35 mouse cellular contexts compared by ENCODE assay signal in genomic region chr10:89483812-89484602, GRCm38 (mm10). TPM values are rescaled to one million over a fixed set of nuclear protein-coding genes. Genes with fewer than 3 reads are reported as not detected.
A peak's percentile ranks its signal among the peaks of the same experiment; 100 is the strongest.
DNase-seq lines count a peak whose midpoint lies in the region; ATAC-seq and TF ChIP-seq lines count a peak whose summit lies in the region.
"Had no signal": no experiment of that assay in that cellular context is flagged by ENCODE, and none has a peak within 500 bp of the region (broad histone marks: within the 10 kb centered on the region; RNA-seq: fewer than 3 reads in every experiment).

No protein-coding gene starts in this region.

- 61% methylated on average over 18 of the region's 18 CpGs for WGBS in intestine, embryonic 14.5 days
- 53% methylated on average over 18 of the region's 18 CpGs for WGBS in liver, embryonic 13.5 days (ENCODE audit: insufficient replicate concordance)
- 62% methylated on average over 18 of the region's 18 CpGs for WGBS in stomach, postnatal 0 days

- H3K4me3 ChIP-seq in MEL (ENCODE audit: control insufficient read depth in 1 of 2, insufficient read depth in 1 of 2, low read depth in 2 of 2, low read length in 2 of 2): no peak overlapping the region
- H3K4me3 ChIP-seq in intestine, embryonic 14.5 days (ENCODE audit: low read depth, low read length): no peak overlapping the region
- H3K4me3 ChIP-seq in liver, embryonic 13.5 days (replicated peaks): no peak overlapping the region
- H3K4me3 ChIP-seq in stomach, postnatal 0 days (ENCODE audit: low read depth, low read length): no peak overlapping the region
- H3K4me3 ChIP-seq: embryonic facial prominence, embryonic 10.5 days; embryonic facial prominence, embryonic 15.5 days; forebrain, embryonic 13.5 days; heart, adult 2 months; heart, embryonic 12.5 days; hindbrain, embryonic 15.5 days; left cerebral cortex, adult 2 months; limb, embryonic 13.5 days had no signal

- TF ChIP-seq CTCF in MEL (IDR thresholded peaks at IDR 0.05 in 2 of 3, conservative IDR thresholded peaks at IDR 0.05 in 1 of 3; ENCODE audit: control insufficient read depth in 1 of 3, insufficient read depth in 1 of 3, low read depth in 2 of 3, low read length in 3 of 3, poor library complexity in 1 of 3, severe bottlenecking in 1 of 3): no peak
- TF ChIP-seq CTCF in stomach, postnatal 0 days (IDR thresholded peaks at IDR 0.05; ENCODE audit: low read depth): no peak

- no peak overlapping the region for H3K27ac ChIP-seq in MEL (ENCODE audit: control insufficient read depth, low read depth, low read length)
- H3K27ac ChIP-seq in intestine, embryonic 14.5 days (ENCODE audit: low read depth): peak overlapping the region; percentile 65; the same call in 1 of the 2 replicates
- H3K27ac ChIP-seq in liver, embryonic 13.5 days: no peak overlapping the region
- no peak overlapping the region for H3K27ac ChIP-seq in stomach, postnatal 0 days (replicated peaks)
- H3K27ac ChIP-seq: embryonic facial prominence, embryonic 10.5 days; embryonic facial prominence, embryonic 15.5 days; forebrain, embryonic 13.5 days; heart, adult 2 months; hindbrain, embryonic 15.5 days; left cerebral cortex, adult 2 months; limb, embryonic 13.5 days had no signal

- DNase-seq in MEL (ENCODE audit: low read depth, low spot score): no peak
- DNase-seq in intestine, embryonic 14.5 days (ENCODE audit: low spot score): peak; percentile 57
- no peak for DNase-seq in liver, embryonic 13.5 days
- DNase-seq in stomach, postnatal 0 days (ENCODE audit: low spot score): peak; percentile 48
- no peak for DNase-seq in ovary, postnatal 14 days (ENCODE audit: low spot score)
- DNase-seq: adrenal gland, adult 8-10 months; B cell, adult 2 months; cerebellum, adult 2 months; cerebellum, postnatal 25 days; gastrocnemius, postnatal 25 days; heart, adult 2 months; kidney, adult 9 months; kidney, postnatal 10 days; lung, embryonic 14.5 days; lung, postnatal 14 days; right cerebral cortex, adult 18-20 months; thymus, adult 2 months; thymus, postnatal 4 days had no signal

- peak overlapping the region; percentile 30 for H3K4me2 ChIP-seq in intestine, embryonic 14.5 days (ENCODE audit: low read length)
- no peak overlapping the region for H3K4me2 ChIP-seq in liver, embryonic 13.5 days
- no peak overlapping the region for H3K4me2 ChIP-seq in stomach, postnatal 0 days (replicated peaks; ENCODE audit: low read depth)
- H3K4me2 ChIP-seq: embryonic facial prominence, embryonic 15.5 days; forebrain, embryonic 13.5 days; heart, embryonic 12.5 days; hindbrain, embryonic 15.5 days; limb, embryonic 13.5 days; lung, embryonic 14.5 days; midbrain, embryonic 11.5 days had no signal

- no peak for TF ChIP-seq RAD21 in MEL (IDR thresholded peaks at IDR 0.05; ENCODE audit: low read depth, low read length)

- H3K79me2 ChIP-seq in MEL (ENCODE audit: control insufficient read depth, insufficient read depth, low read length, poor library complexity): no peaks in the 10 kb centered on the region

- TF ChIP-seq EP300 in MEL (IDR thresholded peaks at IDR 0.05; ENCODE audit: low read depth in 1 of 2, low read length in 2 of 2): no peak
- no peak for TF ChIP-seq EP300 in stomach, postnatal 0 days (optimal IDR thresholded peaks at IDR 0.05)

- TF ChIP-seq POLR2A in MEL (IDR thresholded peaks at IDR 0.05; ENCODE audit: control insufficient read depth in 1 of 2, insufficient read depth in 1 of 2, low read depth in 1 of 2, low read length in 2 of 2, poor library complexity in 1 of 2): no peak

- peak; percentile 82 for ATAC-seq in intestine, embryonic 14.5 days (replicated peaks; ENCODE audit: low FRiP score, low TSS enrichment, low read depth)
- peak; percentile 29; the same call in 1 of the 2 replicates for ATAC-seq in liver, embryonic 13.5 days (ENCODE audit: low read depth)
- peak; percentile 90 for ATAC-seq in stomach, postnatal 0 days (ENCODE audit: low FRiP score, low TSS enrichment)
- no peak for ATAC-seq in granulocyte monocyte progenitor cell, adult 5-6 weeks (replicated peaks; ENCODE audit: poor library complexity, severe bottlenecking)
- ATAC-seq: activated CD4-positive, CD25-positive, alpha-beta regulatory T cell, adult 4 months; forebrain, embryonic 13.5 days; inflammation-experienced regulatory T-cells, adult 6 months; midbrain, embryonic 16.5 days had no signal

- H3K36me3 ChIP-seq in MEL (ENCODE audit: control insufficient read depth in 1 of 2, insufficient read depth in 2 of 2, low read length in 2 of 2): peaks cover 0 to 44% of the 10 kb centered on the region in 2 experiments; a peak in 2 of 4 replicates
- no peaks in the 10 kb centered on the region for H3K36me3 ChIP-seq in intestine, embryonic 14.5 days (ENCODE audit: control insufficient read depth, insufficient read depth, low read length)
- H3K36me3 ChIP-seq in liver, embryonic 13.5 days: no peaks in the 10 kb centered on the region
- no peaks in the 10 kb centered on the region for H3K36me3 ChIP-seq in stomach, postnatal 0 days (ENCODE audit: control insufficient read depth, insufficient read depth, low read length)
- H3K36me3 ChIP-seq: embryonic facial prominence, embryonic 10.5 days; embryonic facial prominence, embryonic 15.5 days; heart, embryonic 12.5 days; hindbrain, embryonic 15.5 days; limb, embryonic 13.5 days had no signal

- peaks cover 11 to 35% of the 10 kb centered on the region in 2 experiments for H3K4me1 ChIP-seq in MEL (ENCODE audit: control insufficient read depth in 1 of 2, insufficient read depth in 2 of 2, low read length in 2 of 2)
- H3K4me1 ChIP-seq in intestine, embryonic 14.5 days (replicated peaks; ENCODE audit: control insufficient read depth, insufficient read depth, low read length): no peaks in the 10 kb centered on the region
- peaks cover 7% of the 10 kb centered on the region; the same call in 1 of the 2 replicates for H3K4me1 ChIP-seq in liver, embryonic 13.5 days (replicated peaks)
- H3K4me1 ChIP-seq in stomach, postnatal 0 days (replicated peaks; ENCODE audit: control insufficient read depth, insufficient read depth): no peaks in the 10 kb centered on the region
- H3K4me1 ChIP-seq: embryonic facial prominence, embryonic 10.5 days; embryonic facial prominence, embryonic 15.5 days; heart, embryonic 12.5 days; limb, embryonic 13.5 days had no signal

- no peaks in the 10 kb centered on the region for H3K9me3 ChIP-seq in MEL (replicated peaks; ENCODE audit: insufficient read depth, low read length)
- no peaks in the 10 kb centered on the region for H3K9me3 ChIP-seq in intestine, embryonic 14.5 days (ENCODE audit: control insufficient read depth, low read length)
- H3K9me3 ChIP-seq in liver, embryonic 13.5 days (replicated peaks): no peaks in the 10 kb centered on the region
- no peaks in the 10 kb centered on the region for H3K9me3 ChIP-seq in stomach, postnatal 0 days (ENCODE audit: control insufficient read depth, low read length)
- H3K9me3 ChIP-seq: embryonic facial prominence, embryonic 10.5 days; embryonic facial prominence, embryonic 15.5 days; forebrain, embryonic 13.5 days; heart, embryonic 12.5 days; hindbrain, embryonic 15.5 days; limb, embryonic 13.5 days had no signal

- no peaks in the 10 kb centered on the region; a peak in 1 of 4 replicates for H3K27me3 ChIP-seq in MEL (ENCODE audit: control insufficient read depth in 1 of 2, insufficient read depth in 2 of 2, low read length in 2 of 2)
- H3K27me3 ChIP-seq in intestine, embryonic 14.5 days (replicated peaks; ENCODE audit: control insufficient read depth, insufficient read depth, low read length): no peaks in the 10 kb centered on the region
- H3K27me3 ChIP-seq in liver, embryonic 13.5 days: no peaks in the 10 kb centered on the region
- H3K27me3 ChIP-seq in stomach, postnatal 0 days (ENCODE audit: control insufficient read depth, insufficient read depth, low read length): no peaks in the 10 kb centered on the region
- H3K27me3 ChIP-seq: embryonic facial prominence, embryonic 15.5 days; forebrain, embryonic 13.5 days; heart, embryonic 12.5 days; hindbrain, embryonic 15.5 days; limb, embryonic 13.5 days had no signal

- no peak overlapping the region for H3K9ac ChIP-seq in MEL (ENCODE audit: control insufficient read depth, low read depth, low read length, poor library complexity, severe bottlenecking)
- no peak overlapping the region for H3K9ac ChIP-seq in intestine, embryonic 14.5 days (ENCODE audit: low read length)
- H3K9ac ChIP-seq in liver, embryonic 13.5 days: no peak overlapping the region
- no peak overlapping the region for H3K9ac ChIP-seq in stomach, postnatal 0 days (ENCODE audit: low read length)
- H3K9ac ChIP-seq: embryonic facial prominence, embryonic 15.5 days; forebrain, embryonic 13.5 days; heart, embryonic 12.5 days; hindbrain, embryonic 15.5 days; limb, embryonic 13.5 days; lung, embryonic 14.5 days had no signal

TF ChIP-seq in MEL, 35 proteins besides CTCF, POLR2A, EP300 and RAD21:
- TF ChIP-seq ZC3H11A (IDR thresholded peaks at IDR 0.05; ENCODE audit: low read depth, low read length) (no peak), GATA1 (IDR thresholded peaks at IDR 0.05; ENCODE audit: low read depth, low read length) (0 out of 2 replicates have a peak, but pooled peaks have one; percentile 14), ZNF384 (IDR thresholded peaks at IDR 0.05; ENCODE audit: low read depth, low read length) (no peak), BHLHE40 (IDR thresholded peaks at IDR 0.05; ENCODE audit: borderline replicate concordance, low read depth, low read length) (no peak)

RNA-seq across cellular contexts. Expression of gene Gas2l3, which starts 40.2 kb away (rescaled TPM):
- 2.9 and 3.4 TPM in 2 replicates for total RNA-seq in MEL (2012; rRNA removed)
- polyA plus RNA-seq in MEL (2012; ENCODE audit: insufficient read depth in 1 of 2, insufficient read length in 2 of 2, low read depth in 1 of 2, low replicate concordance in 2 of 2, missing spikeins in 1 of 2): 1 to 10 TPM in 1 of 2 experiments, not detected in 1; 3.7 TPM
- 19.3 and 22.3 TPM in 2 replicates for polyA plus RNA-seq in intestine, embryonic 14.5 days (2014; fragmentation: Nextera tagmentation; extraction: Ambion mirVana)
- 5.0 and 6.2 TPM in 2 replicates for polyA plus RNA-seq in liver, embryonic 13.5 days (2015; fragmentation: Nextera tagmentation; extraction: Ambion mirVana)
- polyA plus RNA-seq in stomach, postnatal 0 days (2015; fragmentation: Nextera tagmentation; extraction: Ambion mirVana): 5.4 and 6.4 TPM in 2 replicates
- total RNA-seq in granulocyte monocyte progenitor cell, adult 5-6 weeks (2014; fragmentation: Nextera tagmentation): 13.0 and 17.0 TPM in 2 replicates
- 29.4 and 30.9 TPM in 2 replicates for total RNA-seq in granulocyte monocyte progenitor cell, adult 5-6 weeks (2017)

RNA-seq across cellular contexts. Expression of gene Nr1h4, which starts 49.4 kb away (rescaled TPM):
- not detected in 2 replicates for total RNA-seq in MEL (2012; rRNA removed)
- polyA plus RNA-seq in MEL (2012; ENCODE audit: insufficient read depth in 1 of 2, insufficient read length in 2 of 2, low read depth in 1 of 2, low replicate concordance in 2 of 2, missing spikeins in 1 of 2): not detected
- polyA plus RNA-seq in intestine, embryonic 14.5 days (2014; fragmentation: Nextera tagmentation; extraction: Ambion mirVana): 16.2 and 17.8 TPM in 2 replicates
- 2.9 and 3.7 TPM in 2 replicates for polyA plus RNA-seq in liver, embryonic 13.5 days (2015; fragmentation: Nextera tagmentation; extraction: Ambion mirVana)
- 10.5 and 11.5 TPM in 2 replicates for polyA plus RNA-seq in stomach, postnatal 0 days (2015; fragmentation: Nextera tagmentation; extraction: Ambion mirVana)
- total RNA-seq in granulocyte monocyte progenitor cell, adult 5-6 weeks (2014; fragmentation: Nextera tagmentation): not detected in 2 replicates
- not detected in 2 replicates for total RNA-seq in granulocyte monocyte progenitor cell, adult 5-6 weeks (2017)
- total RNA-seq: gastrocnemius, postnatal 25 days; hematopoietic stem cell, adult 5-6 weeks; left cerebral cortex, adult 2 months; left cerebral cortex, postnatal 36 days; megakaryocyte, adult 5-6 weeks; neutrophil, adult 5-6 weeks had no signal
- polyA plus RNA-seq: activated CD4-positive, CD25-positive, alpha-beta regulatory T cell, adult 4 months; embryonic facial prominence, embryonic 10.5 days; embryonic facial prominence, embryonic 15.5 days; hindbrain, embryonic 15.5 days; inflammation-experienced regulatory T-cells, adult 6 months; limb, embryonic 13.5 days; midbrain, embryonic 16.5 days; neural tube, embryonic 11.5 days had no signal

Comparison
In these comparisons a context has a peak if more than half of its experiments do, and no peak if none do; other contexts are left out.
1. DNase-seq: peak in intestine, embryonic 14.5 days (single experiment) and stomach, postnatal 0 days (single experiment); none in MEL (single experiment), liver, embryonic 13.5 days (single experiment) and ovary, postnatal 14 days (single experiment).